Mouse (Mus musculus): ENCODE data around the gene Cisd1. TPM values are rescaled to one million over a fixed set of nuclear protein-coding genes. Genes with fewer than 3 reads are reported as not detected.
"Not testable (repeated sequence)": the region's sequence is repeated elsewhere in the genome, so short reads cannot be mapped to it uniquely, and the experiment has no call there.

Cisd1 gene
- polyA plus RNA-seq (2012; rRNA removed) = 167 and 178 TPM in 2 replicates

- peak; percentile 79 to 95 for DNase-seq (ENCODE audit: extremely low spot score in 1 of 2, low spot score in 1 of 2)
Observed at GRCm38 (mm10) chr10:71344579-71345143, at the start of gene Cisd1. Cisd1 (minus strand) TSS chr10:71344954.

- DNase-seq (ENCODE audit: extremely low spot score in 1 of 2, low spot score in 1 of 2) = no peak
Observed at GRCm38 (mm10) chr10:71389311-71389710, 44.6 kb upstream of the Cisd1 start.

- no peak for DNase-seq (ENCODE audit: extremely low spot score in 1 of 2, low spot score in 1 of 2)
Observed at GRCm38 (mm10) chr10:71384159-71385044, 39.6 kb upstream of the Cisd1 start.

GRCm38 (mm10) chr10:71383552-71383924 lies 38.8 kb upstream of the Cisd1 start:
- DNase-seq (ENCODE audit: extremely low spot score in 1 of 2, low spot score in 1 of 2) = not testable (repeated sequence)

GRCm38 (mm10) chr10:71382858-71383551 lies 38.3 kb upstream of the Cisd1 start:
- DNase-seq (ENCODE audit: extremely low spot score in 1 of 2, low spot score in 1 of 2) = no peak

GRCm38 (mm10) chr10:71382109-71382508 lies 37.4 kb upstream of the Cisd1 start:
- DNase-seq (ENCODE audit: extremely low spot score in 1 of 2, low spot score in 1 of 2) = no peak

- DNase-seq (ENCODE audit: extremely low spot score in 1 of 2, low spot score in 1 of 2) = no peak
Observed at GRCm38 (mm10) chr10:71381471-71382033, 36.8 kb upstream of the Cisd1 start.

GRCm38 (mm10) chr10:71380406-71380805 lies 35.7 kb upstream of the Cisd1 start:
- peak; percentile 31 to 76 for DNase-seq (ENCODE audit: extremely low spot score in 1 of 2, low spot score in 1 of 2)

- no peak for DNase-seq (ENCODE audit: extremely low spot score in 1 of 2, low spot score in 1 of 2)
Observed at GRCm38 (mm10) chr10:71376014-71376413, 31.3 kb upstream of the Cisd1 start.

GRCm38 (mm10) chr10:71373706-71374105 lies 29.0 kb upstream of the Cisd1 start:
- no peak for DNase-seq (ENCODE audit: extremely low spot score in 1 of 2, low spot score in 1 of 2)

- DNase-seq (ENCODE audit: extremely low spot score in 1 of 2, low spot score in 1 of 2) = peak; percentile 23 to 72
Observed at GRCm38 (mm10) chr10:71371881-71372280, 27.1 kb upstream of the Cisd1 start.

- no peak for DNase-seq (ENCODE audit: extremely low spot score in 1 of 2, low spot score in 1 of 2)
Observed at GRCm38 (mm10) chr10:71369466-71369865, 24.7 kb upstream of the Cisd1 start.

GRCm38 (mm10) chr10:71368128-71368940 lies 23.6 kb upstream of the Cisd1 start:
- DNase-seq (ENCODE audit: extremely low spot score in 1 of 2, low spot score in 1 of 2) = peak in 1 of 2 experiments; percentile 54

GRCm38 (mm10) chr10:71363858-71364257 lies 19.1 kb upstream of the Cisd1 start:
- no peak for DNase-seq (ENCODE audit: extremely low spot score in 1 of 2, low spot score in 1 of 2)

- DNase-seq (ENCODE audit: extremely low spot score in 1 of 2, low spot score in 1 of 2) = no peak
Observed at GRCm38 (mm10) chr10:71363440-71363839, 18.7 kb upstream of the Cisd1 start.

GRCm38 (mm10) chr10:71361836-71362562 lies 17.2 kb upstream of the Cisd1 start:
- no peak for DNase-seq (ENCODE audit: extremely low spot score in 1 of 2, low spot score in 1 of 2)

GRCm38 (mm10) chr10:71361044-71361443 lies 16.3 kb upstream of the Cisd1 start:
- DNase-seq (ENCODE audit: extremely low spot score in 1 of 2, low spot score in 1 of 2) = no peak

- no peak for DNase-seq (ENCODE audit: extremely low spot score in 1 of 2, low spot score in 1 of 2)
Observed at GRCm38 (mm10) chr10:71354947-71355346, 10.2 kb upstream of the Cisd1 start.

- no peak for DNase-seq (ENCODE audit: extremely low spot score in 1 of 2, low spot score in 1 of 2)
Observed at GRCm38 (mm10) chr10:71353850-71354249, 9.1 kb upstream of the Cisd1 start.

GRCm38 (mm10) chr10:71351301-71351700 lies 6.5 kb upstream of the Cisd1 start:
- no peak for DNase-seq (ENCODE audit: extremely low spot score in 1 of 2, low spot score in 1 of 2)

Measured in frontal cortex, adult 2 months (tissue).